Mouse (Mus musculus) heart, adult 9 months (tissue): ENCODE results near the gene Dner.
"Not testable (repeated sequence)": the region's sequence is repeated elsewhere in the genome, so short reads cannot be mapped to it uniquely, and the experiment has no call there.

Experiments
- DNase-seq, 2 experiments: peaks; one replicate each; pipeline ENCODE4 v3.0.0; 2022; ENCODE audit warnings: low spot score in 2 of 2

The Dner gene

GRCm38 (mm10) chr1:84399118-84399517 lies 296.9 kb downstream of the Dner start:
- DNase-seq, result peak in 1 of 2 experiments; percentile 42

DNA sequence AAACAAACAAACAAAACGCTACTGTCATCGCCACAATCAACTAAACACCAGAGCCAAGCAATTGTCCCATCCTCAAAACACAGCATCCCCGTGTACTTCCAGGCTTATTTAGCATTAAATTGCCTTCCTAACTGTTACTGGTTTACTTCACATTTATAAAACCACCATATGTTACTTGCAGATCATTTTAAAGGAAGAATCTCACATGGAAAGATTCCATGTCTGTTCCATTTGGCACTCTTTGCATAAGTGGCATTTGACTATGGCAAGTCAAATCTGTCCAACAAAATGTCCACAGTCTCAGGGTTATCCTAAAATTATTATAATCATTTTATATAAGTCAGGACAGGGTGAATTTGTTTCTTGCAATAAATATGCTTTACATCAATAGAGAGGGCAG lies 299.2 kb downstream of the Dner start:
- DNase-seq, result no peak

DNA sequence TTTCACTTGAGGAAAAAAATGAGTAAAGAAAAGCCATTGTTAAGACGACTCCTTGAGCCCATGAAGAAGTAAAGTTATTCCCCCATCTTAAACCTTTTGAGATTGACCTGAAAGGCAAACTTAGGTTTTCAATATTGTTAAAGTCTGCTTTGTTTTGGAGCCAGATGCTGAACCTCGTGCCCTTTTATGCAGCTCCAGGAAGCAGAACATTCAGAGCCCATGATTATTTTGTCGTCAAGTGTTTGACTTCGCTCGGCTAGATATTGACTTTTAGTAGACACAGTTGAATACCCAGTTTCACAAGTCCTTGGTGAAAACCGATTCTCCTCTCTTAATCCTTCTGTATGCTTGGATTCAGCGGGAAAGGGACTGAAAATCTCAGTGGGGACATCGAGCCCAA lies 300.1 kb downstream of the Dner start:
- DNase-seq, result no peak

DNA sequence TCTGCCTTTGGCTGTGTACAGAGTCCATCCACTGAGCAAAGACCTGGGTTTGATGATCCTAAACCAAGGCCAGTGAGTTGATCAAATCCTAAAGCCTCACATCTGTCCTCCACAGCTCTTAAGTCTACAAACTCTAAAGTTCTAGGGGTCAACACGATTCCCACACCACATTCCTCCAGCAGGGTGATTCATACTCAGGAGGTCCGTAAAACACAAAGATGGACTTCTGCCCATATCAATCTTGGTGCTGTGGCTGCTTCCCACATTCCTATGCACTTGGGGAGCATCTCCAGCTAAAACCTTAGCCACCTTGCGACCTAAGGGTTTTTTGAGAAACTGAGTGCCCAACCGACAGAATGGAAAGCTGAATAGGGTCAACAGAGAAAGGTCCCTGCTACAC lies 305.1 kb downstream of the Dner start:
- no peak for DNase-seq

DNA sequence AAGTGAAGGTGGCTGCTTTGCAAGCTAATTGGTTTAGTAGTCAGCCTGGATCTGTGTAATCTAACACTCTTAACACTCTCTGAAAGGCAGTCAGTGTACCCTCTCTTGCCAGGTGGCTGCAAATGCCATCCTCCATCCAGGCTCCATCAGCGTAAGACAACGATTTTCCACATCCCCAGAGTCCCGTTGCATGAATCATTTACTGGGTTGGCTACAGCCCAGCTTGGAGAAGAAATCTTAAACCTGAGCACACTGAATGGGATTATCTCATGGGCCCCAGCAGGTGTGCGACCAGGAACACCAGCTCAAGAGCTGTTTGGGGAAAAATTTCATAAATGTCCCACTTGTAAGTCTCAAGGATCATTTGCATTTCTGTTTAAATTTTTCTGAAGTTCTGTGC lies 308.4 kb downstream of the Dner start:
- no peak for DNase-seq

- no peak for DNase-seq
Measured at GRCm38 (mm10) chr1:84386481-84387146, 309.4 kb downstream of the Dner start.

- no peak for DNase-seq
Measured at GRCm38 (mm10) chr1:84382709-84383108, 313.3 kb downstream of the Dner start.

GRCm38 (mm10) chr1:84382064-84382463 lies 314.0 kb downstream of the Dner start:
- no peak for DNase-seq

DNA sequence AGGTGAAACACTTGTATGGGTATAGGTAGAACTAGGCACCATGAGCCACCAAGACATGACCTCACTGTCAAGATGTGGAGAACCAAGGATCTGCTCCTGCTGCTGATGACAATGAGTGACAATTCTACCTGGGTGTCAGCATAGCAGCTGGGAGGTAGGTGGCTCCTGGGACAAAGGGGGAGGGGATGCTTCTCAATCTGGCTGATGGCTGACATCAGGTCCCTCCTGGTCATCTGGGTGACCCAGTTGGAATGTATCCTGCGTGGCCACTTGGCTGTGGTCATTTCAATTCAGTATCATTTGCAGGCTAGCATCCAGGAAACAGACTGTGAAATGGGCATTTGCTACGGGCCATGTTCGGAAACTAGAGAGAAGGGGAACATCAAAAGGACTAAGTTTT lies 315.1 kb downstream of the Dner start:
- no peak for DNase-seq

GRCm38 (mm10) chr1:84367733-84368132 lies 328.3 kb downstream of the Dner start:
- DNase-seq, result no peak

- DNase-seq, result no peak
Measured at GRCm38 (mm10) chr1:84366553-84366952, 329.5 kb downstream of the Dner start.

DNA sequence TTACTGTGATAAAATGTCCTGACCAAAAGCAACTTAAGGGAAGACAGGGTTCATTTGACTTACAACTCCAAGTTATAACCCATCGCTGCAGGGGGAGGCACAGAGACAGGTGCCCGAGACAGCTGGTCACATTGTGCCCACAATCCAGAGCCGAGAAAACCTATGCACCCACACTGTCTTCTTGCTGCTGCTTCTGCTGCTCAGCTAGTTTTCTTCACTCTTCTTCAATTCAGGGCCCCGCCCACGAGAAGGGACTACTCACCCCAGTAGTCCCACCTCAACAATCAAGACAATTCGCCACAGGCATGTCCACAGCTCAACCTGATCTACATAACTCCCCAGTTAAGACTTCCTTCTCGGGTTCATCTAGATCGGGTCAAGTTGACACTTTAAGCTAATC lies 332.1 kb downstream of the Dner start, which contains the start of gene Pid1:
Pid1 (minus strand) TSS at position 214 of the 400 bp plus-strand sequence.
- no peak for DNase-seq

- no peak for DNase-seq
Measured at GRCm38 (mm10) chr1:84362709-84363617, 333.1 kb downstream of the Dner start.

- DNase-seq, result no peak
Measured at GRCm38 (mm10) chr1:84362209-84362608, 333.8 kb downstream of the Dner start.

GRCm38 (mm10) chr1:84361389-84361788 lies 334.6 kb downstream of the Dner start:
- DNase-seq, result no peak

DNA sequence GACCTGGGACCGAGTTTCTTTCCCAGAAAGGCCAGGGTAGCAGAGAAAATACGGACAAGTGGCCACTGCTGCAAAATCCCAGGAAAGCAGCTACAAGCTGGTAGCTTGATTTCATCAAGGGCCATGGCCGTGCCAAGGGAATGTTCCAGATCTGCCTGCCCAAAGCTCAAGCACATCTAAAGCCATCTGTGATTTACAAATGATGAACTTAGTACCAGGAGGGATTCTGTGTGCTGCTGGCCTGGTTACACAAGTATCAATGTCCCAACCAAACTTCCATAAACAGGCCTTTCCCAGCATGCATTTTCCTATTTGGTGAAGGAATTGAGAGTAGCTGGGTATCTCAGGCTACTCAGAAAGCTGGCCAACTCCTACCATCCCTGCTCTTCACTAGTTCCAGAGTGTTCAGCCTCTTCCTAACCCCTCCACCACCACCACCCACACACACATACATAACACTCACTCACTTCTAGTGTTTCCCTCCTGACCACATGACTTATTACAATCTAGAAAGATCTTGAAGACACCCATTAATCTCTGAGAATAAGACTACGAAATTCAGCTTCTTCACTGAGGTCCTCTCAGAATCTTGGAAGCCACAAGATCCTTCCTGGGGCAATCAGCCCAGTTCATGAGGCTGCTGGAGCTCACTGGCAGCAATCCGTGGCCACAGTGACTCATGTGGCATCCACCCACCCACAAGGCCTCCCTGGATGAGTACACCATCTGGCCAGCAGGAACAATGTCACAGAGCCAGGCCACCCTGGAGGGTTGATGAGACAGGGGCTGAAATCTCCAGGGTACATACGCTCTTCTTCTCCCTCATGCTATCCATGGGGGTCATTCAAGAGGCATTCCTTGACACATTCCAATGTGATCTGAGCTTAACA lies 336.2 kb downstream of the Dner start:
- DNase-seq, result peak; percentile 70 to 75

- DNase-seq, result no peak
Measured at GRCm38 (mm10) chr1:84357216-84357615, 338.8 kb downstream of the Dner start.

DNA sequence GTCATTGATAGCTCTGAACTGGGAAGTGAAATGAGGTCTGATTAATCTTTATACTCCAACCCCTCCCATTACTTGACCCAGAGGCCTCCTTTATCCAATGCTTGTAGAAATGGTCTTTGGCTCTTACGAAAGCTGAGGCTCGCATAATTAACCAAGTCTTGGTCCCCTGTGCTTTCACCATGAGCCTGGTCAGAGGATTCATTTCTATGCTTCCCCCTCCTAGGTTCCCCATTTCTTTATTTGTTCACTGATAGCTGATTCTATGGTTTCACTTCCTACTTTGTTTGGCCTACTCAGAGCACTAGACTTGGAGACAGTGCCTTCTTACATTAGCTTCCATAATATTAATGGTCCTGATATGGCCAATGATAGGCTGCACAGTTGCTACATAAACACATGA lies 345.8 kb downstream of the Dner start:
- DNase-seq, result peak; percentile 27 to 59

GRCm38 (mm10) chr1:84347796-84348476 lies 348.1 kb downstream of the Dner start:
- no peak for DNase-seq

- DNase-seq, result not testable (repeated sequence)
Measured at GRCm38 (mm10) chr1:84332797-84333196, 363.2 kb downstream of the Dner start.

DNA sequence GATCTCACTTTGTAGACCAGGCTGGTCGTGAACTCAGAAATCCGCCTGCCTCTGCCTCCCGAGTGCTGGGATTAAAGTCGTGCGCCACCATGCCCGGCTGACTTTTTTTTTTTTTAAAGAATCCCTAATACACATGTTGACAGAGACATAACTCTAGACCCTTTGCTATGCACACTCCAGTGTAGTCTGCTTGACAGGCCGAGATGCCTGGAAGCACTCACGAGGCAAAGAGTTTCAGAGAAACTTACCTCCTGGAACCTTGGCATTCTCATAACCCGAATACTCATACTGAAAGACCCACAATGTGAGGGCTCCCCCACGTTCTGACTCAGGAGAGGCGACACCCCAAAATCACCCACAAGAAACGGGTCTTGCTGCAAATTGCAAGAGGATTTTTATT lies 364.2 kb downstream of the Dner start:
- DNase-seq, result not testable (repeated sequence)
